Mouse (Mus musculus) hematopoietic stem cell, adult 5-6 weeks (primary cell): ENCODE results near the gene Cadps2. TPM values are rescaled to one million over a fixed set of nuclear protein-coding genes. Genes with fewer than 3 reads are reported as not detected.
A peak's percentile ranks its signal among the peaks of the same experiment; 100 is the strongest.

Experiments
- ATAC-seq, 2 experiments: fragments of 125-278 bp in 1 of 2; replicated peaks in 1 of 2; 2 replicates each; pipeline ENCODE4 v1.8.0; 2016 to 2017; ENCODE audit warnings: inconsistent platforms in 2 of 2, mild to moderate bottlenecking in 2 of 2, moderate number of reproducible peaks in 2 of 2, low read depth in 1 of 2, moderate TSS enrichment in 1 of 2; ENCODE audit not compliant: low FRiP score in 2 of 2, poor library complexity in 2 of 2, severe bottlenecking in 2 of 2, insufficient read depth in 1 of 2, low TSS enrichment in 1 of 2
- total RNA-seq: library from RNA; stranded (forward); fragments of 172-1452, 232-1000 nt; gene quantifications from 2 replicates; pipeline ENCODE4 v1.2.3, GENCODE M21; 2017

The Cadps2 gene
- total RNA-seq, 1 experiment from 2014 or later: 17.5 TPM

GRCm38 (mm10) chr6:23337411-23338063, 501.7 kb downstream of the Cadps2 start:
- ATAC-seq: no peak

DNA sequence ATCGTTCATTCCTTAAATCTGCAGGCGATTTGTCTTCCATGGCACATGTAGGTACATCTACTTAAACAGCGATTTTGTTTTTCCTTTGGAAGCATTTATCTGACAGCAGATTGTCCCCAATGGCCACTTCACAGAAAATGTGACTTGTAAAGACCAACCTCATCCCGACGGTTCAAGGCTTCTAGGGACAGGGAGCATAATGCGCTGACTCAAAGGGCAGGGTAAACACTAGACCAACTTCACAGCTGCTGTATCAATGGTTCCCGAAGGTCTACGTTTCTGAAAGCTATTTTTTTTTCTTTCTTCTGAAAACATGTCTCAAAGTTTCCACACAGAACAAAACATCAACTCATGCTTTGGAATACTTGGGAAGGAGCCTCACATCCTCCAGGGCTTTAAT, 524.3 kb downstream of the Cadps2 start:
- ATAC-seq: no peak

DNA sequence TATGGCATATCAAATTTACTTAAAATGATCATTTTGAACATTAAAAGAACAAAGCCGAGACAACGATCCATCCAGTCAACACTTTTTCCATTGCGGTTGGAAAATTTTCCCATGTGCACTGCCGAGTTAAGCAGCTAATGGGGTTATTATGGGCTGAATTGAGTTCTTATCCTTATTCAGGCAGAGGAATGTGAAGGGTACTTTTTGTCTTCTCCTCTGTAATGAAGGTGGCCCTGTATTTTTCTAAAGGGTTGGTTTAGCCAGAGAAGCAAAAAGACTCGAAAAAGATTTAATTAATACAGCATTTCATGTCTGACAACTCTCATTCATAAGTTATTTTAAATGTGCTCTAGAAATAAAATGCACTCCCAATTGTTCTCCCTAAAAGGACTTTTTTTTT, 524.9 kb downstream of the Cadps2 start:
- ATAC-seq: no peak

DNA sequence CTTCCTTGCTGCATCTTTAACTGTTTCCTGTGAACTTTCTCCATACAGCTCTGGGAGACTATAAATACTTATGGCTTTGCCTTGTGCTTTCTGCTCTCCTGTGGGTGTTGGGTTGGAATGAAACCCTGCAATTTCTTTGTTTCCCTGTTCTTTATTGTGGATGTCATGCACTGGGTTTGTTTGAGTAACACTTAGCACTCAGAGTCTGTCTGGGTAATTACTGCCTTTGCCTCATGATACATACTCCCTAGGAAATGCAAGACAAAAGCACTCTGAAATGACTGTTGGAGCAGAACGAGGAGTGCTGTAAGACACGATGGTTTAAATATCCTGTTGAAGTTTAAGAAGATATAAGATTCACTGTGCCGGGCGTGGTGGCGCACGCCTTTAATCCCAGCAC, 533.2 kb downstream of the Cadps2 start:
- no peak for ATAC-seq

- ATAC-seq: no peak
Observed at GRCm38 (mm10) chr6:23298596-23298995, 540.6 kb downstream of the Cadps2 start.

DNA sequence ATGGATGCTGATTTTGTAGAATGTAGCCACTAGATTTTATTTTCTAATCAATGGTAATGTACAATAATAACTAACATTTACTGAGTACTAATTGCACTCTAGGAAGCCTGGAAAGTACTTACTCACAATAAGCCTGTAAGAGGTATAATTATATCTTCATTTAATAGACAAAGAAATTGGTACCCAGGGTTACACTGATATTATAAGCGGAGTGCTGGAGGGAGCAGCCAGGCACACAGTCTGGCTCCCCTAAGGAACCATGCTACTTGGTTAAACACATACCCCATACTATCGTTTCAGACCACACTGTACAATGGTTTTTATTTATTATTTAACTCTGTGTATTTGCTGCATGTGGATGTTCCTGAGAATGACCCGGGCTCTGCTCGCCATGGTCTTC, 544.5 kb downstream of the Cadps2 start:
- ATAC-seq: no peak

GRCm38 (mm10) chr6:23288752-23289151, 550.5 kb downstream of the Cadps2 start:
- no peak for ATAC-seq

- no peak for ATAC-seq
Observed at GRCm38 (mm10) chr6:23281514-23281820, 557.8 kb downstream of the Cadps2 start.

DNA sequence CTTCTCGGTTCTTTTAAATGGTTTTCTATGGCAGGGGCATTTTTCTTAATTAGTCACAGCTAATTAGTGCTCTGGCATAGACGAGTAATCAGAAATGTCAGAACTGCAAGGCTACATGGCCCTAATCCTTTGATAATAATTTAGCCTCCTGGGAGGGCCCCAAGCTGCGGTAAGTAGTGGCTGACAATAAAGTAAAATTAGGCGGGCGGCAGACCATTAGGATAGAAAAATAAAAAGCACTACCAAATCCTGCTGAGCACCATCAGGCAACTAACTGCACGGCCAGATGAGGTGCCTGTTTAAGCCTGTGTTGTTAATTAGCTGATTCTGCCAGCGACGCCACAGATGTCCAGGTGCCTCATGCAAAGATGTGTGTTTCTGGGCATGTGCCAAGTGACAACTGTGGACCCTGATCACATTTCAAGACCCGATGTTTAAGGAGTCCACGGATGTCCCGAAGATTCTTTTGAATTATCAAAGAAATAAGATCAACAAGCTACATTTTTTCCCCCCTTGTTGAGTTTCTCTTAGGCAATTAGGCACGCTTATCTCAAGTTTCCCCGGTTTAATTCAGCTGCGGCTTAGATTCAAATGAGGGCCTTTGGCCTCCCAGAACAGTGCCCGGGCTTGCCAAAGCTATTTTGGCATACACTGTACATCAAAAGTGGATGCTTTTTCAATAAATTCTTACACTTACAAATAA, 558.3 kb downstream of the Cadps2 start:
- ATAC-seq: no peak

GRCm38 (mm10) chr6:23273483-23273882, 565.7 kb downstream of the Cadps2 start:
- no peak for ATAC-seq

DNA sequence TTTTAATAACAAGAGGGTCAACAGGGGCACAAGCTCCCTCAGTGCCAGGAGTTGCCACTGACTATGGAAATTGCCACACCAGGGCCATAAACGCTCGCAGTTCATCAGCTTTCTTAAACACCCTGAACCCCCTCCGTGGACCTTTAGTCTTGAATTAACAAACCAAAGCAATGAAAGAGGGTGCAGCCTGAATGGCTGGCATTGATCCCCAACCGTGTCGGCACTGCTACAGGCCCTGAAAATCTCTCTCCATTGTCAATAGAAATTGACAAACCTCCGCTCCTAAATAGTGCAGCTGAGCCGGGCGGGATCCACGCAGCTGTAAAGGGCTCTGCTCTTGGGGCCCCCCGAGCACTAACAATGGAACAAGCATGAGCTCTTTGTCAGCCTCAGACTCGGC, 566.2 kb downstream of the Cadps2 start:
- ATAC-seq: no peak

GRCm38 (mm10) chr6:23272542-23272941, 566.7 kb downstream of the Cadps2 start:
- no peak for ATAC-seq

DNA sequence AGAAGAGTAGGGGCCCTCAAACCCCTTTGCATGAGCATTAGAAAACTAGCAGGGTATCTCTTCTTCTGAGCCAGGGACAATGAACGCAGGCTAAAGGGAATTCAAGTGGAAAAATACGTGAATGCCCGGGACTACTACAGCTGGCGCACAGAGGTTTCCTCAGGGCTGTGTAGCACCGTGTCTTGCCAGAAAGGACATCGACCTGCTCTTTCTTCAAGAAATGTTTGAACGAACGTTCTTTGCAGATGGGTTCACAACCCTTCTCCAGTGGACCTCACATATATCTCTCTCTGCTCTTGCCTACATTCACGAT, 578.5 kb downstream of the Cadps2 start:
- no peak for ATAC-seq

- 0 out of 4 replicates have a peak, but pooled peaks of 1 of the 2 experiments have one; percentile 47 for ATAC-seq
Observed at GRCm38 (mm10) chr6:23260016-23260737, 579.0 kb downstream of the Cadps2 start.

GRCm38 (mm10) chr6:23257981-23258380, 581.2 kb downstream of the Cadps2 start:
- ATAC-seq: no peak

DNA sequence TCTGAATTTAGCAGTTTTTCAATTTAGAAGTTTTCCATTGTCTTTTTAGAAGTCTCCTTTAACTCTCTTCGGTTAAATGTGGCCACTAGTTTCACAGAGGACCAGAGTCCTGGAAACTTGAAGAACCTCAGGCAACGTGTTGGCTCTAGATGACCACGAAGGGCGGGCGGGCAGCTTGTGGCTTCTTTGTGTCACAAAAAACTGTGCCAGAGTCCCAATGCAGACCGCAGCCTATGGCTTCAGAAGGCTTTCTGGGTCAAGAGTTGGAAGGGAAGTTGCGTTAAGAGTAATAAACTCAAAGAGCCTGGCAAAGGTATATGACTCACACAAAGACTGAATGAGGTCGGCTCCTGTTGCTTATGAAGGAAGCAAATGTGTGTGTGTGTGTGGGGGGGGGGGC, 584.1 kb downstream of the Cadps2 start:
- peak in 1 of 2 experiments; percentile 42; a peak in 2 of 4 replicates for ATAC-seq

DNA sequence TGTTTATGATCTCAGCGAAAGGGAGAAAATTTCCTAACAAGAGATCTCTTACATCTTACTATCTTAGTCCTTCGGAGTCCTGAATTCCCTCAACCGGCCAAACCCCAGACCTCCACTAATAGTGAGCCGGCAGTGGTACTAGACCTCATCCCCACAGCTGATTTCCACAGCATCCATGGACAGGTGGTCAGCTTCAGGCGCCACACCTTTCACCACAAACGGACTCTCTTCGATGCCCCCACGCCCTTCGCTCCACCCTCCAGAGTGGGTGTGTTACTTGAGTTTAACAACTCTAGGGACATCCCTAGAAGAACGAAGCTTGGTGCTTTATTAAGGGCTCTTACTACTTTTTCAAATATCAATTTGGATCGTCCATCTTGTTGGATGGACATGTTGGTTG, 584.6 kb downstream of the Cadps2 start:
- ATAC-seq: no peak

DNA sequence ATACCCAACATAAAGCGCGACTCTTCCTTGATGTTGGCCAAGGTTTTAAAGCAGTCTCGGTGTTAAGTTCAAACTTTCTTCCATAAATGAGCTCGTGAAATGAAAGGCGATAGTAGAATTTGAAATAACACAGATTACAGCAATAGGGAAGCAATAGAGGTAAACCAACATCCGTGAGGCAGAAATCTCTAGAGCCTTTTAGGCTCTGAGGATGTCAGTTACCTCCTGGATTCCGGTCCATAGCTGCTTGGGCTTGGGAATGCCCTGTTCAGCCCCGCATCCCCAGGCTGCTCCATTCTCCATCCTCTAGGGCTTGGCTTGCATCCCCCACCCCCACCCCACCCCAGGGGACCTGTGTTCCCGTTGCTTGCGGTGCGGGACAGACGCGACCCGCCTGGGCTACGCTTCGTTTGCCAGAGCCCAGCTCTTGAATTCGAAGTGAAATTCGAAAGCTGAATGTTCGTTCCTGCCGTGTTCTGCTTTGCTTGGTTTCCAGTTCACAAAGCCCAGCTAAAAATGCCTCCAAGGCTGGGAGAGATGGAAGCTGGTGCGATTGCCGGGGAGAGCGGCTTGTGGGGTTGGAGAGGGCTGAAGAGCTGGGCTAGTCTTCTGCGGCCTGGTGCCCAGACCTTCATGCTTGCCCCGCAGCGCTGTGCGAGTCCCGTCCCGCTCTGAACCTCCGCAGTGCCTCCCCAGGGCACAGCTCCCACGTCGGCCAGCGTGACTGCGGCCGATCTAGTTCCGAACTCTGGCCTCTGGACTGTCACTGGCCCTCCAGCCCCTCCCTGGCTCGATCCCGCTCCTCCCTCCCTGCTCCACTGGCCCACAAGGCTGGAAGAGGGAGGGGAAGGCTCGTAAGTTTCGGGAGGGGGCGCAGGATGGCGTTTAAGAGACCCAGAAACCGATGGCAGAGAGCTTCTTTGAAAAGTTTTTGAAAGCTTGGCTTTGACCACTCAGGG, 585.6 kb downstream of the Cadps2 start:
- ATAC-seq: no peak; a peak in 1 of 4 replicates
